Mouse (Mus musculus) 416B (cell line): ENCODE measurements around the gene Man2c1.

Experiments used
- DNase-seq: peaks from one replicate; pipeline ENCODE4 v3.0.0; 2011; ENCODE audit warnings: low read depth

The Man2c1 gene

GRCm38 (mm10) chr9:57130577-57131433 lies at the start of gene Man2c1:
Gene Man2c1 (plus strand): TSS chr9:57130690.
- DNase-seq = peak; percentile 98

GRCm38 (mm10) chr9:57082236-57082635 lies 48.3 kb upstream of the Man2c1 start:
- DNase-seq = no peak

- DNase-seq = no peak
These were observed 13.2 kb upstream of the Man2c1 start for GRCm38 (mm10) chr9:57117261-57117755.

GRCm38 (mm10) chr9:57129641-57130040 lies 849 bp upstream of the Man2c1 start:
- DNase-seq = peak; percentile 11

- no peak for DNase-seq
These were observed 6.8 kb downstream of the Man2c1 start for GRCm38 (mm10) chr9:57137246-57137645.

GRCm38 (mm10) chr9:57137777-57138176 lies 7.3 kb downstream of the Man2c1 start:
- DNase-seq = no peak

GRCm38 (mm10) chr9:57138507-57138906 lies 8.0 kb downstream of the Man2c1 start:
- no peak for DNase-seq

GRCm38 (mm10) chr9:57139110-57139509 lies 8.6 kb downstream of the Man2c1 start:
- DNase-seq = no peak

- DNase-seq = no peak
These were observed 9.1 kb downstream of the Man2c1 start for GRCm38 (mm10) chr9:57139571-57139970.

GRCm38 (mm10) chr9:57141417-57142353 lies 11.2 kb downstream of the Man2c1 start:
- no peak for DNase-seq

- no peak for DNase-seq
These were observed 12.7 kb downstream of the Man2c1 start for GRCm38 (mm10) chr9:57143212-57143611.

- no peak for DNase-seq
These were observed 14.3 kb downstream of the Man2c1 start for GRCm38 (mm10) chr9:57144830-57145229.

GRCm38 (mm10) chr9:57146451-57147066 lies 16.1 kb downstream of the Man2c1 start:
- DNase-seq = no peak

- DNase-seq = no peak
These were observed 17.0 kb downstream of the Man2c1 start for GRCm38 (mm10) chr9:57147205-57148143.

GRCm38 (mm10) chr9:57148144-57148878 lies 17.8 kb downstream of the Man2c1 start, which contains the start of gene Neil1:
Gene Neil1 (minus strand): TSS chr9:57148305.
- DNase-seq = peak; percentile 98

GRCm38 (mm10) chr9:57149021-57149420 lies 18.5 kb downstream of the Man2c1 start:
- no peak for DNase-seq

GRCm38 (mm10) chr9:57150192-57150591 lies 19.7 kb downstream of the Man2c1 start:
- DNase-seq = no peak

GRCm38 (mm10) chr9:57152331-57152730 lies 21.8 kb downstream of the Man2c1 start:
- no peak for DNase-seq

- no peak for DNase-seq
These were observed 25.9 kb downstream of the Man2c1 start for GRCm38 (mm10) chr9:57156383-57156782.

- no peak for DNase-seq
These were observed 26.3 kb downstream of the Man2c1 start for GRCm38 (mm10) chr9:57156823-57157222.
